Mouse (Mus musculus) bone marrow, adult 2 months (tissue): ENCODE data around the gene Kcne4. TPM values are rescaled to one million over a fixed set of nuclear protein-coding genes. Genes with fewer than 3 reads are reported as not detected.

ENCODE experiments used
- H3K27ac ChIP-seq: fragments of 200-500 bp; 2 replicates; pipeline ENCODE4 v1.5.1; 2012; ENCODE audit warnings: low read depth, mild to moderate bottlenecking, control low read depth, inconsistent platforms, low read length; ENCODE audit not compliant: control insufficient read depth, poor library complexity, insufficient read depth
- H3K4me1 ChIP-seq: fragments of 200-500 bp; 2 replicates; pipeline ENCODE4 v1.6.1; 2011; ENCODE audit warnings: low read length; ENCODE audit not compliant: control insufficient read depth, insufficient read depth
- H3K4me3 ChIP-seq: fragments of 200-500 bp; replicated peaks from 2 replicates; pipeline ENCODE3; 2011; ENCODE audit warnings: mild to moderate bottlenecking, low read depth, low read length, control low read depth; ENCODE audit not compliant: control insufficient read depth
- CTCF ChIP-seq: fragments of 200-500 bp; IDR thresholded peaks from 2 replicates; pipeline ENCODE4 v1.5.1; 2011; ENCODE audit warnings: low read length, control low read depth; ENCODE audit not compliant: control insufficient read depth, insufficient read depth
- POLR2A ChIP-seq: fragments of 200-500 bp; IDR thresholded peaks from 2 replicates; pipeline ENCODE4 v1.6.1; 2011; ENCODE audit warnings: low read depth, mild to moderate bottlenecking, control low read depth, low read length, borderline replicate concordance; ENCODE audit not compliant: control insufficient read depth
- WGBS: fragments of 180-500 bp; shearing (Covaris S2); methylation state at CpG from one replicate; pipeline ENCODE4 v1.1.7; 2018; 5-methylcytosine and 5-hydroxymethylcytosine counted together
- polyA plus RNA-seq: library from polyadenylated mRNA; stranded (reverse); fragments of >200 nt; gene quantifications from 2 replicates; pipeline ENCODE4 v1.2.4, GENCODE M21; 2011; ENCODE audit warnings: low replicate concordance; ENCODE audit not compliant: missing spikeins, insufficient read depth, insufficient read length

Gene Kcne4
- polyA plus RNA-seq, 1 experiment, result not detected

GRCm38 (mm10) chr1:78846471-78846870 lies 29.9 kb downstream of the Kcne4 start:
- Histone ChIP-seq H3K4me3 (no peak overlapping the region), H3K4me1 (no peaks in the 10 kb centered on the region), H3K27ac (no peak overlapping the region)
- WGBS, result 44% methylated on average over 2 of the region's 2 CpGs
- no peak for TF ChIP-seq CTCF
- no peak for TF ChIP-seq POLR2A

DNA sequence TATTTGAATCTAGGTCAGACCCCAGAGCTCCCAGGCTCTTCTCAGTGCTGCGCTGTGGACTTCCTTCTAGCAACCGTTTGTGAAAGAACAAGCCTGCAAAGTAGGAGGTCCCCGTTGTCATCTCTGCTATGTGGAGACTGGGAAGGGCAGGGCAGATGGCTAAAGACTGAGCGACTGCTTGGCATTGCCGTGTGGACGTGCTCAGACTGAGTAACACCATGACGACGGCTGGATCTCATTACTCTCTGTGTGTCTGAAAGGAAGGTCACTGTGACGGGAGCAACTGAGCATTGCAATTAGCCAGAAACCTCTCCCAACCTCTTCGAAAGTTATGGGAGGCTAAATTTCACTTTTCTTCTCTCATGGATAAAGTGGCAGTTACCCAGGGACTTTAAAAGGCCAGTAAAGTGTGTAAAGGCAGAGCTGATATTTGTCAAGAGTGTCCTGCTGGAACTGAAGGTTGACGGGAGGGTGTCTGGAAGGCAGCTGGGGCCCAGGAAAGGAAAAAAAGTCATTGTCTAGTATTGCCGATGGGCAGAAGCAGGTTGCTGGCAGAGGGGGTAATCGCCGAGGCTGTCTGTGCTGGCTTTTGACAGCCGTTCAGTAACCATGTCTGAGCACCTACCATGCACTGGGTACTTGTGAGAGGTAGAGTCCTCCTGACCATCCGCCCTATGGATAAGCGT lies 36.0 kb downstream of the Kcne4 start:
- 81% methylated on average over 17 of the region's 17 CpGs for WGBS

GRCm38 (mm10) chr1:78853094-78853445 lies 36.5 kb downstream of the Kcne4 start:
- H3K4me3 ChIP-seq, result no peak overlapping the region
- 95% methylated on average over 3 of the region's 3 CpGs for WGBS
- H3K27ac ChIP-seq, result no peak overlapping the region
- H3K4me1 ChIP-seq, result no peaks in the 10 kb centered on the region
- no peak for TF ChIP-seq POLR2A
- no peak for TF ChIP-seq CTCF

More for the DNA sequence above, 36.0 kb downstream of the Kcne4 start:
- TF ChIP-seq CTCF, result no peak
- no peak for TF ChIP-seq POLR2A
- Histone ChIP-seq H3K4me1 (no peaks in the 10 kb centered on the region), H3K4me3 (no peak overlapping the region), H3K27ac (no peak overlapping the region)

GRCm38 (mm10) chr1:78854306-78854705 lies 37.7 kb downstream of the Kcne4 start:
- no peaks in the 10 kb centered on the region for H3K4me1 ChIP-seq
- H3K27ac ChIP-seq, result no peak overlapping the region
- H3K4me3 ChIP-seq, result no peak overlapping the region
- WGBS, result 63% methylated on average over 1 of the region's 1 CpGs
- TF ChIP-seq CTCF, result no peak
- no peak for TF ChIP-seq POLR2A

GRCm38 (mm10) chr1:78859573-78859972 lies 43.0 kb downstream of the Kcne4 start:
- Histone ChIP-seq H3K4me1 (no peaks in the 10 kb centered on the region), H3K27ac (no peak overlapping the region), H3K4me3 (no peak overlapping the region)
- WGBS, result 66% methylated on average over 4 of the region's 4 CpGs
- TF ChIP-seq CTCF (no peak), POLR2A (no peak)

DNA sequence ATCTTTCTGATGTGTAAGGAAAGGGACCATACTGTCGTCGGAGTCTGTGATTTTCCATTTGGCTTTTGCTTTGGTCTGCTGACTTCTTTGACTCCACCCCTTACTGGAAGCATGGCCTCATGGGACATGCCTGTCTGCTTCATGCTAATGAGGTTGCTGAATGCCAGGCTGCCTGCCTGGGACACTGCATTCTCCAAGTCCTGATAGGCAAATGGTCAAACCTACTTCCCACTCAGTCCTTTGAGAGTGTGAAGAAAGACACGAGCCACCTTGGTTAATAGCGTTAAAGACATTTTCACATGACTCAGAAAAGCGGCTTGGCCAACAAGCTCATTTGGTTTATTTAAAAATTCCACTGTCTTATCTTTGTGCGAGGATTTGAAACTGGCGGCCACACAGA lies 43.5 kb downstream of the Kcne4 start:
- TF ChIP-seq CTCF (no peak), POLR2A (no peak)
- H3K4me1 ChIP-seq, result no peaks in the 10 kb centered on the region
- 85% methylated on average over 7 of the region's 7 CpGs for WGBS
- H3K27ac ChIP-seq, result no peak overlapping the region
- no peak overlapping the region for H3K4me3 ChIP-seq

GRCm38 (mm10) chr1:78862281-78862680 lies 45.7 kb downstream of the Kcne4 start:
- Histone ChIP-seq H3K27ac (no peak overlapping the region), H3K4me1 (no peaks in the 10 kb centered on the region), H3K4me3 (no peak overlapping the region)
- TF ChIP-seq POLR2A (no peak), CTCF (no peak)
- 72% methylated on average over 1 of the region's 1 CpGs for WGBS

DNA sequence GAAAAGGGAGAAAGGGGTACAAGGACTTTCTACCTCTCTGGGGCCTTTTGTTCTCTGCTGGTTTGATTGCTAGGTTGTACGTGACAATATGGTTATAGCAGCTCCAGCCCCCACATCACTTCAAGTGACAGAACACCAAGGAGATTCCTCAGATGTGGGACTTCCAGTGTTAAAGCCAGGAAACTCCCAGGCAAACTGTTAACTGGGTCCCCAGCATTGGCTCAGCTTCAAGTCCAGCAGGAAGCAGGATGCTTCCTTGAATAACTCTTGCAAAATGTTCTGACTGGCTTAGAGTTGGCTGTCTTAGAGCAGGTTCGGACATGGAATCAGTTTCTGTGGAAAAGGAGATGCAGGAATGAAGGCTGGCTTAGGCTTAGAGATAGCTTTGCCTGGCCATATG lies 47.3 kb downstream of the Kcne4 start:
- no peak overlapping the region for H3K27ac ChIP-seq
- WGBS, result 67% methylated on average over 2 of the region's 2 CpGs
- TF ChIP-seq POLR2A (no peak), CTCF (no peak)
- H3K4me1 ChIP-seq, result no peaks in the 10 kb centered on the region
- no peak overlapping the region for H3K4me3 ChIP-seq

GRCm38 (mm10) chr1:78864351-78864750 lies 47.8 kb downstream of the Kcne4 start:
- Histone ChIP-seq H3K4me1 (no peaks in the 10 kb centered on the region), H3K27ac (no peak overlapping the region), H3K4me3 (no peak overlapping the region)
- 62% methylated on average over 6 of the region's 6 CpGs for WGBS
- no peak for TF ChIP-seq CTCF
- TF ChIP-seq POLR2A, result no peak
